In the genomic region with DNA sequence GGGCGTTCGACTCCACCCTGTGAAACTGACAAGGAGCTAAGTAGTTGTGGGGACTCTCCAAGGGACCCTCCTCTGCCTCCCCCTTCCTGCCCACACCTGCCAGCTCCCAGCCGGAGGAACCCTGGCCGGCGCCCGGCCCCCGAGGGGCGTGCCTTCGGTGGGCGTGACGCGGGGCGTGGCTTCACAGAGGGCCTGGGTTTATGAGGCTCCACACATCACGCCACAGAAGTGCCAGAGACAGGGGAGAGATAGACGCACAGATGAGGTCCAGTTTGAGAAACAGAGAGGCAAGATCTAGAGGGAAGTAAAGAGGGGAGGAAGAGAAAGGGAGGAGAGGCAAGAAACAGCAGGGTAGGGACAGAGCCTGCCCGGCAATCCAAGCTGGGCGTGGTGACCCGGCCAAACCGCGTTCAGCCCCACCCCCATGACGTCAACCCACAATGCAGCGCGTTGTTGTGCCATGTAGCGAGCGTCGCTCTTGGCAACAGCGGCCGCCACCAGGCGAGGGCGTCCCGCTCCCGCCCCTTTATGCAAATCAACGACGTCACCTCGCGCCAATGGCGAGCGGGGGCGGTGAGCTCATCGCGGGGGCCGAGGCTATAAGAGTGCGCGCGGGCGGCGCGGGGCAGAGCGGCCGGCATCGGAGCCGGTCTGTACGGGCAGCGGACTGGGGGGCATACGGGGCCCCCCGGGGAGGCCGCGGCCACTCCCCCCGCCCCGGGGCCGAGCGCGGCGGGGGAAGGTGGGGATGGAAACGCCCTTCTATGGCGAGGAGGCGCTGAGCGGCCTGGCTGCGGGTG, we compare ENCODE assay signal across 7 mouse cellular contexts. TPM values are rescaled to one million over a fixed set of nuclear protein-coding genes. Genes with fewer than 3 reads are reported as not detected.
DNase-seq lines count a peak whose midpoint lies in the region; ATAC-seq lines count a peak whose summit lies in the region.

A gene (plus strand): TSS at position 640 of the 800 bp plus-strand sequence.

- H3K4me3 ChIP-seq in intestine, embryonic 16.5 days (ENCODE audit: low read length) = peak within 1 kb of the TSS; percentile 91
- H3K4me3 ChIP-seq in midbrain, embryonic 11.5 days (ENCODE audit: low read depth, low read length) = peak within 1 kb of the TSS; percentile 96

- WGBS in intestine, embryonic 16.5 days = 0% methylated on average over 65 of the region's 69 CpGs
- WGBS in midbrain, embryonic 11.5 days = under 1% methylated on average over 66 of the region's 69 CpGs

- DNase-seq in adrenal gland, adult 2 months = peak; percentile 99
- peak; percentile 99 for DNase-seq in embryo, embryonic 11.5 days (ENCODE audit: low read depth, low spot score)
- peak; percentile 100 for DNase-seq in gastrocnemius, postnatal 4 days (ENCODE audit: low spot score in 2 of 2)
- DNase-seq in left cerebral cortex, postnatal 36 days (ENCODE audit: low spot score in 2 of 2) = peak; percentile 99 to 100
- peak; percentile 100 for DNase-seq in midbrain, embryonic 11.5 days (ENCODE audit: low spot score, missing footprints)
- peak; percentile 100 for DNase-seq in skeletal muscle tissue, adult 2 months (ENCODE audit: low read depth, low spot score)

- no peaks in the 10 kb centered on the region for H3K9me3 ChIP-seq in intestine, embryonic 16.5 days (ENCODE audit: control insufficient read depth, low read length)
- H3K9me3 ChIP-seq in midbrain, embryonic 11.5 days (ENCODE audit: control insufficient read depth, low read length) = no peaks in the 10 kb centered on the region

- peak within 1 kb of the TSS; percentile 99 for H3K9ac ChIP-seq in intestine, embryonic 16.5 days (ENCODE audit: low read depth, low read length)
- H3K9ac ChIP-seq in midbrain, embryonic 11.5 days (ENCODE audit: low read length) = peak within 1 kb of the TSS; percentile 99

- intact Hi-C loops in left cerebral cortex, postnatal 36 days (cut with DNase I) = loop anchor here (1.0 kb wide), 1 partner anchor 25 kb away; a partner anchor contains a TSS

- ATAC-seq in intestine, embryonic 16.5 days = peak; percentile 85
- peak; percentile 88 for ATAC-seq in midbrain, embryonic 11.5 days (ENCODE audit: low FRiP score)

- H3K27ac ChIP-seq in intestine, embryonic 16.5 days (ENCODE audit: low read length) = peak within 1 kb of the TSS; percentile 99
- H3K27ac ChIP-seq in midbrain, embryonic 11.5 days (ENCODE audit: low read depth, low read length) = peak within 1 kb of the TSS; percentile 96

- H3K36me3 ChIP-seq in intestine, embryonic 16.5 days (ENCODE audit: control insufficient read depth, insufficient read depth, low read length) = no peaks in the 10 kb centered on the region
- H3K36me3 ChIP-seq in midbrain, embryonic 11.5 days (ENCODE audit: control insufficient read depth, insufficient read depth, low read length) = no peaks in the 10 kb centered on the region

- peaks cover 52% of the 10 kb centered on the region for H3K4me1 ChIP-seq in intestine, embryonic 16.5 days (ENCODE audit: control insufficient read depth, insufficient read depth, low read length)
- peaks cover 36% of the 10 kb centered on the region for H3K4me1 ChIP-seq in midbrain, embryonic 11.5 days (ENCODE audit: control insufficient read depth, insufficient read depth, low read length)

- H3K4me2 ChIP-seq in intestine, embryonic 16.5 days (ENCODE audit: low read depth, low read length) = peak within 1 kb of the TSS; percentile 61
- peak within 1 kb of the TSS; percentile 65 for H3K4me2 ChIP-seq in midbrain, embryonic 11.5 days

- no peaks in the 10 kb centered on the region for H3K27me3 ChIP-seq in intestine, embryonic 16.5 days (replicated peaks; ENCODE audit: control insufficient read depth, insufficient read depth, low read length)
- H3K27me3 ChIP-seq in midbrain, embryonic 11.5 days (ENCODE audit: control insufficient read depth, insufficient read depth, low read length) = no peaks in the 10 kb centered on the region

RNA-seq across cellular contexts. Expression of the gene that starts here (rescaled TPM):
- 100 to 1,000 TPM; 214 to 246 TPM for total RNA-seq in adrenal gland, adult 2 months (2021)
- 1,009 and 1,256 TPM in 2 replicates for polyA plus RNA-seq in adrenal gland, adult 2 months (2012; rRNA removed)
- 100 to 1,000 TPM; 201 to 228 TPM for total RNA-seq in gastrocnemius, postnatal 4 days (2021)
- 37.3 and 52.2 TPM in 2 replicates for polyA plus RNA-seq in intestine, embryonic 16.5 days (2015; fragmentation: Nextera tagmentation; extraction: Ambion mirVana)
- 100 to 1,000 TPM; 219 to 272 TPM for total RNA-seq in left cerebral cortex, postnatal 36 days (2021)
- polyA plus RNA-seq in midbrain, embryonic 11.5 days (2014; fragmentation: Nextera tagmentation; extraction: Ambion mirVana) = 119 and 138 TPM in 2 replicates

Comparison
In these comparisons a context has a peak if more than half of its experiments do, and no peak if none do; other contexts are left out.
1. Peak in every context shown above with its lines: DNase-seq, ATAC-seq, H3K4me3 ChIP-seq and H3K27ac ChIP-seq.